Mouse (Mus musculus): Measurements from ENCODE around the gene Pttg1. TPM values are rescaled to one million over a fixed set of nuclear protein-coding genes. Genes with fewer than 3 reads are reported as not detected.

Gene Pttg1
- polyA plus RNA-seq, 1 experiment from 2014 or later = 53.0 TPM

DNA sequence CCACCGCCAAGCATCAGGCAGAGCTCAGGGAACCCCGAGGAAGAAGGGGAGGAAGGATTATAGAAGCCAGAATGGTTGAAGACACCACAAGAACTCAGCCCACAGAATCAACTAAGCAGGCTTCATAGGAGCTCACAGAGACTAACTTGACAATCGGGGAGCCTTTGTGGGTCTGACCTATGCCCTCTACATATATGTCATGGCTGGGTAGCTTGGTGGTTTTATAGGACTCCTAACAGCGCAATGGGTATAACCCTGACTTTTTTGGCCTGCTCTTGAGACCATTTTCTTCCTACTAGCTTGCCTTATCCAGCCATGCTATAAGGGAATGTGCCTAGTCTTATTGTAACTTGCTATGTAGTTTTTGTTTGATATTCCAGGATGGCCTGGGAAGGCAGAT, 29.8 kb downstream of the Pttg1 start:
- H3K4me3 ChIP-seq (replicated peaks; ENCODE audit: low read length) = no peak overlapping the region
- no peak overlapping the region for H3K27ac ChIP-seq
- no peaks in the 10 kb centered on the region for H3K4me1 ChIP-seq (replicated peaks; ENCODE audit: control insufficient read depth, insufficient read depth, low read length)
- no peak overlapping the region for H3K4me2 ChIP-seq (replicated peaks)
- H3K36me3 ChIP-seq (replicated peaks; ENCODE audit: control insufficient read depth, insufficient read depth) = no peaks in the 10 kb centered on the region
- ATAC-seq (ENCODE audit: low FRiP score) (no peak), DNase-seq (ENCODE audit: low spot score) (no peak)
- no peak overlapping the region for H3K9ac ChIP-seq
- no peaks in the 10 kb centered on the region for H3K27me3 ChIP-seq (ENCODE audit: control insufficient read depth, insufficient read depth, low read length)
- H3K9me3 ChIP-seq (ENCODE audit: control insufficient read depth, low read length) = no peaks in the 10 kb centered on the region
- 91% methylated on average over 4 of the region's 4 CpGs for WGBS

DNA sequence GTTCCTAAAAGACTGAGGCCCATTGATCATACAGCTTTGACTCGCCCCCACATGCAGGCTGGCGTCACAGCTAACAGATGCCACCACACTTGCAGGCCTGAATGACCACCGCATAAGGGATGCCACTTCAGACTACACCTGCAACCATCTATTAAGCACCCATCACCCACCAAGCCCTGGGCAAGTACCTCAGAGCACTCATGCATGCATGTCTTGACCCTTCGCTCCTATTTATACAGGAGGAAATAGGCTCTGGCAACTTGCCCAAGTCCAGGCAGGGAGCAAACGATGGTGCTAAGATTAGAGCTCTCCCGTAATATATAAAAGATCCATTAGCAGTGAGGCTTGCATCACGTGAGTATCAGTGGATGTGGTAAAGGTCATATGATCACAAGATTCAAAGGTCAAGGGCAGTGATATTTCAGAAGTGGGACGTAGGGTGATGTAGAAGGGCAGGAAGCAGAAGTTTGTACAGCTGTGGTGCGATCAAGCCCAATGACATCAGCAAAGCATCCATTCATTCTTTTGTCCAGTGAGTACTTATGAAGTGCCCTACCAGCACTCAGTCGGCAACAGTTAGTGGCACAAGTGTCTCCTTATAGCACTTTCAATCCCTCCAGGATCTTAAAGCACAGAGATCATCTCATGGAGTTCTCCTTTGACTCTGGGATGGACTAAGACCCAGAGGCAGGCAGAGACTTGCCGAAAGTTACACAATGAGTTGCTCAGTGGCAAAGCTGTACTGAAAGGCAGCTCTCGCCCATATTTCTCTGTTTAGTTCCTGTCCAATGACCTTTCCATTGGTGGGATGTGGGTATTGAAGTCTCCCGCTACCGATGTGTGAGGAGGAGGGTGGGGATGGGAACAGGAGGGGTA, 30.7 kb downstream of the Pttg1 start:
- H3K9me3 ChIP-seq (ENCODE audit: control insufficient read depth, low read length) = no peaks in the 10 kb centered on the region
- no peaks in the 10 kb centered on the region for H3K4me1 ChIP-seq (replicated peaks; ENCODE audit: control insufficient read depth, insufficient read depth, low read length)

DNA sequence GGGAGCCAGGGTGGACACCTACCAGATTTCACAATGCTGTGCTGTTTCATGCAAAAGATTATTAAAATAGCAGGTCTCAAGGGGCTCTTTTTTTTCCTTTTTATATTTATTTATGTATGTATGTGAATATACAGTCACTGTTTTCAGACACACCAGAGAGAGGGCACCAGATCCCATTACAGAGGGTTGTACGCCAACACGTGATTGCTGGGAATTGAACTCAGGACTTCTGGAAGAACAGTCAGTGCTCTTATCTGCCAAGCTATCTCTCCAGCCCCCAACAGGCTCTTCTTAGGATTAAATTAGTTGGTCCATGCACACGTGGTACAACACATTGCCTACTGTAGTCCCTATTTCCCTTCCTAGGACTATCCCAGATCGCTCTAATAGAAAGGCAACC, 32.7 kb downstream of the Pttg1 start:
- WGBS = 93% methylated on average over 4 of the region's 4 CpGs

More for the DNA sequence above, 30.7 kb downstream of the Pttg1 start:
- H3K36me3 ChIP-seq (replicated peaks; ENCODE audit: control insufficient read depth, insufficient read depth) = no peaks in the 10 kb centered on the region
- no peak overlapping the region for H3K9ac ChIP-seq
- WGBS = 82% methylated on average over 14 of the region's 14 CpGs
- no peak overlapping the region for H3K4me3 ChIP-seq (replicated peaks; ENCODE audit: low read length)
- no peaks in the 10 kb centered on the region for H3K27me3 ChIP-seq (ENCODE audit: control insufficient read depth, insufficient read depth, low read length)
- no peak overlapping the region for H3K27ac ChIP-seq
- DNase-seq (ENCODE audit: low spot score) = no peak
- no peak for ATAC-seq (ENCODE audit: low FRiP score)
- no peak overlapping the region for H3K4me2 ChIP-seq (replicated peaks)

DNA sequence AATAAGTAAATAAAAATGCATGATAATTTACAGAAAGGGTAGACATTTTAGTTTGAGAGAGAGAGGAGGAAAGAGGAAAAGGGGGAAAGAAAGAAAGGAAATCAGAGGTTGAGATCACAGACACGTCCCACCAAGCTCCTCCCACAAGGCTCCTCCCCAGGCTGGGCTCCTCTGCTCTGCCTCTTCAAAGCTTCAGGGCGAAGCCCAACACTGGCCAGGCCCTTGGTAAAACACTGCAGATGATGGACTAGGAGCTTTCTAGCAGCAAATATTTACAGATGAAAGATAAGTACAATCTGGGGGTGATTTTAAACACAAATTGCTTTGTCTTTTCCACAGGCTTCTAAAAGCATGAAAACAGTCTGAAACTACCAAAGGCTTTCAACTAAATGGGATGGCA, 33.3 kb downstream of the Pttg1 start:
- Histone ChIP-seq H3K4me3 (replicated peaks; ENCODE audit: low read length) (no peak overlapping the region), H3K9me3 (ENCODE audit: control insufficient read depth, low read length) (no peaks in the 10 kb centered on the region), H3K4me1 (replicated peaks; ENCODE audit: control insufficient read depth, insufficient read depth, low read length) (no peaks in the 10 kb centered on the region), H3K27me3 (ENCODE audit: control insufficient read depth, insufficient read depth, low read length) (no peaks in the 10 kb centered on the region), H3K36me3 (replicated peaks; ENCODE audit: control insufficient read depth, insufficient read depth) (no peaks in the 10 kb centered on the region), H3K9ac (no peak overlapping the region), H3K27ac (no peak overlapping the region), H3K4me2 (replicated peaks) (no peak overlapping the region)
- 51% methylated on average over 2 of the region's 2 CpGs for WGBS
- no peak for DNase-seq (ENCODE audit: low spot score)
- ATAC-seq (ENCODE audit: low FRiP score) = no peak

More for the DNA sequence above, 32.7 kb downstream of the Pttg1 start:
- Histone ChIP-seq H3K36me3 (replicated peaks; ENCODE audit: control insufficient read depth, insufficient read depth) (no peaks in the 10 kb centered on the region), H3K4me2 (replicated peaks) (no peak overlapping the region), H3K27ac (no peak overlapping the region), H3K9me3 (ENCODE audit: control insufficient read depth, low read length) (no peaks in the 10 kb centered on the region), H3K4me1 (replicated peaks; ENCODE audit: control insufficient read depth, insufficient read depth, low read length) (no peaks in the 10 kb centered on the region), H3K9ac (no peak overlapping the region), H3K4me3 (replicated peaks; ENCODE audit: low read length) (no peak overlapping the region), H3K27me3 (ENCODE audit: control insufficient read depth, insufficient read depth, low read length) (no peaks in the 10 kb centered on the region)
- ATAC-seq (ENCODE audit: low FRiP score) (no peak), DNase-seq (ENCODE audit: low spot score) (no peak)

DNA sequence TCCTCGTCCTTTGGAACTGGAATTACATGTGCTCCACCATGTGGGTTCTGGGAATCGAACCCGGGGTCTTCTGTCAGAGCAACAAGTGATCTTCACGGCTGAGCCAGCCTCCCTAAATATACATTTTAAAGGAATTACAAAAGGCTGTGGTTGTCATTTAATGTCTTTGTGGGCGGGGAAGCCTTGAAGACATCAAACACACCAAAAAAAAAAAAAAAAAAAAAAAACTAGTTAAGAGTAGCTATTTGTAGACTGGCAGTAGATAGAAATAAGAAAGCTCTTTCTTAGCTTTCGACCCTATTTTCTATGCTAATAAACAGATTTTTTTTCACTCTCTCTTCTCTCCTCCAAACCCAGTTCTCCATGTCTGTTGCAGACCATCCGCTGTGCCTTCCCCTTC, 36.9 kb downstream of the Pttg1 start:
- Histone ChIP-seq H3K27ac (no peak overlapping the region), H3K4me2 (replicated peaks) (no peak overlapping the region), H3K27me3 (ENCODE audit: control insufficient read depth, insufficient read depth, low read length) (no peaks in the 10 kb centered on the region), H3K36me3 (replicated peaks; ENCODE audit: control insufficient read depth, insufficient read depth) (no peaks in the 10 kb centered on the region), H3K4me3 (replicated peaks; ENCODE audit: low read length) (no peak overlapping the region), H3K4me1 (replicated peaks; ENCODE audit: control insufficient read depth, insufficient read depth, low read length) (peaks cover 10% of the 10 kb centered on the region; the same call in 1 of the 2 replicates), H3K9me3 (ENCODE audit: control insufficient read depth, low read length) (no peaks in the 10 kb centered on the region), H3K9ac (no peak overlapping the region)
- ATAC-seq (ENCODE audit: low FRiP score) (no peak), DNase-seq (ENCODE audit: low spot score) (no peak)
- 90% methylated on average over 7 of the region's 7 CpGs for WGBS

DNA sequence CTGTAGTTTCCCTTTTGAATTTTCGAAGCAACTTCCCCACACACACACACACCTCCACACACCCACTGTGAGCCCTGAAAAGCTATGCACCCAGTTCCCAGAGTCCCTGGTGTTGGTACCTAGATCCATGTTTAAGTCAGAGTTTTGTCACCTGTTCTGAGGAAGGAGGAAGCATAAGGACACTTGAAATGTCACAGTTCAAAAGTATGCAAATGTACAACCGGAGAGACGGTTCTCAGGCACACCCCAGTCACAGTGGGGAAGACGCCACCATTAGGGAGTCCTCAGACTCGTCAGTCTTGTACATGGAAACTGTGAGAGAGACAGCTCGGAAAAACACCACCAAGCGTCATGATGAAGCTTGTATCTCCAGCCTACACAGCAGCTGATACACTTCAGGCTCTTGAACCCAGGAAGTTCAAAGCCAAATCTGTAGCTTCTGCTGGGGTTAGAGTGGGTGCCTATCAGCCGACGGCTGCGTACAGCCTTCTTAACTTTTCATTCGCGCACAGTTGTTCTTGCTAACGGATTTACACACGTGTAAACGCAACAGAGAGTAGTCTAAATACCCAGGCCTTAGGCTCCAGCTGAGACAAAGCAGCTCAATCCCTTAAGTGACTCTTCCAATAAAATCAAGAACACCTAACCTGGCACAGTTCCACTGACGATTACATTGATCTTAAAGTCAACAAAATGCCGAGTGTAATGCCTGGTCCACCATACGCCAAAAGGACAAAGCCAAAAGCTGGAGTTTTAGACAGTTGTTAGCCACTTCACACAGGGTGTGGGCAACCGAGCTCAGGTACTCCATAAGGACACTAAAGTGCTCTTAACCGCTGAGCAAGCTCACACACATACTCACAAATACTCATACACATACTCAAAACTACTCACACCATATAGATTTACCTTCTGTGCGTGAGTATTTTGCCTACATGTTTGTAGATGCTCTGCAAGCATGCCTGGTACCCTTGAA, 37.6 kb downstream of the Pttg1 start:
- Histone ChIP-seq H3K27me3 (ENCODE audit: control insufficient read depth, insufficient read depth, low read length) (no peaks in the 10 kb centered on the region), H3K4me3 (replicated peaks; ENCODE audit: low read length) (no peak overlapping the region), H3K4me1 (replicated peaks; ENCODE audit: control insufficient read depth, insufficient read depth, low read length) (peaks cover 10% of the 10 kb centered on the region; the same call in 1 of the 2 replicates), H3K9me3 (ENCODE audit: control insufficient read depth, low read length) (no peaks in the 10 kb centered on the region), H3K36me3 (replicated peaks; ENCODE audit: control insufficient read depth, insufficient read depth) (no peaks in the 10 kb centered on the region), H3K27ac (no peak overlapping the region), H3K9ac (no peak overlapping the region), H3K4me2 (replicated peaks) (no peak overlapping the region)
- 87% methylated on average over 21 of the region's 21 CpGs for WGBS
- ATAC-seq (ENCODE audit: low FRiP score) (no peak), DNase-seq (ENCODE audit: low spot score) (no peak)

DNA sequence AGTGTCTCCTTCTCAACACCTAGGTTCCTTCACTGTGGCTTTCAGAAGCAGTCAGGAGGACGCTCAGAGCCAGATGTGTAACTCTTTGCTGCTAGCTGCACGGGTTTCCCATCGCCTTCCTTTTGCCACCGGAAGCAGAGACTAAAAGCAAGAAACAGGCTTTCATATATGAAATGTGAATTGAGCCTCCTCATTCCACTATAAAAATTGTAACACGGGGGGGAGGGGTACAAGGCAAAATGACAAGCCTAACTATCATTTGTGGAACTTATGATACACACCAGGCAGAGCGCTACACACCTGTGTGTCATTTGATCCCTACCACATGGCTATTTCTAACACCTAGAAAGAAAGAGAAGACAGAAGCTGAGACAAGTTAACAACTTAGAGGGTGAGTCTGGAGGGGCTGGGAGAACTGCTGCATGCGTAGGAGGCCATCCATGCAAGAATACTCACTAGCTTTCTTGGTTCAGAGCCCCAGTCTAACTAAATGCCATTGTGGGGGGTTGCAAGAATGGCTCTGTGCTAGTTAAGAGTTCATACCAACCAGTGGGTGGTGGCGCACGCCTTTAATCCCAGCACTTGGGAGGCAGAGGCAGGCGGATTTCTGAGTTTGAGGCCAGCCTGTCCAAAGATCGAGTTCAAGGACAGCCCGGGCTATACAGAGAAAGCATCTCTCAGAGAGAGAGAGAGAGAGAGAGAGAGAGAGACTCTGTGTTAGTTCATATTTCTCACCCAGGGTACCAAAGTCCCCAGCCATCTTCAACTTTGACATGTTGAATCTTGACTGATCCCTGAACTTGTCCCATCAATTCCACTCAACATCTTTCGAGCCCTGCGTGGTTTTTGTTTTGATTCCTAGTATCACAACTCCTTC, 38.8 kb downstream of the Pttg1 start:
- Histone ChIP-seq H3K27me3 (ENCODE audit: control insufficient read depth, insufficient read depth, low read length) (no peaks in the 10 kb centered on the region), H3K9me3 (ENCODE audit: control insufficient read depth, low read length) (no peaks in the 10 kb centered on the region), H3K4me1 (replicated peaks; ENCODE audit: control insufficient read depth, insufficient read depth, low read length) (peaks cover 10% of the 10 kb centered on the region; the same call in 1 of the 2 replicates), H3K36me3 (replicated peaks; ENCODE audit: control insufficient read depth, insufficient read depth) (no peaks in the 10 kb centered on the region), H3K4me2 (replicated peaks) (no peak overlapping the region), H3K9ac (no peak overlapping the region), H3K4me3 (replicated peaks; ENCODE audit: low read length) (no peak overlapping the region), H3K27ac (no peak overlapping the region)
- DNase-seq (ENCODE audit: low spot score) = no peak
- no peak for ATAC-seq (ENCODE audit: low FRiP score)
- WGBS = 94% methylated on average over 14 of the region's 14 CpGs

DNA sequence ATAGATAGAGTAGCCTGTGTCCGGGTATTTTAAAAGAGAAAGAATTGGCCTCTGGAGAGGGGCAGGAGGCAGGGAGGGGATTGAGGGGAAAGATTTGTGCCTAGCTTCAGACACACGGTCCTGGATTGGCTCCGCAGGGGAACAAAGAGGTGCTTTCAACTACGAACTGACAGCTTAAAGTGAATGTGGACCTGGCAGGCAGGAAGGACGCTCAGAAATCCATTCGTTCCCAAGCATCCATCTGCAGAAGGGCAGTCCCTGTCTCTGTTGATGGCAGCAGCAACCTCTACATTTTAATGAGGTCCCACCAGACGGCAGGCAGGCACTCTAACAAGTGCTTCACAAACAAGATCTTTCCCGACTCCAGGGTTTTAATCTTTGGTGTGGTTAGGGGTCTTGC, 40.3 kb downstream of the Pttg1 start:
- DNase-seq (ENCODE audit: low spot score) (peak; percentile 50), ATAC-seq (ENCODE audit: low FRiP score) (peak; percentile 59)
- H3K9me3 ChIP-seq (ENCODE audit: control insufficient read depth, low read length) = no peaks in the 10 kb centered on the region
- H3K27me3 ChIP-seq (ENCODE audit: control insufficient read depth, insufficient read depth, low read length) = no peaks in the 10 kb centered on the region
- H3K36me3 ChIP-seq (replicated peaks; ENCODE audit: control insufficient read depth, insufficient read depth) = no peaks in the 10 kb centered on the region
- peak overlapping the region; percentile 39; the same call in 1 of the 2 replicates for H3K27ac ChIP-seq
- H3K9ac ChIP-seq = peak overlapping the region; percentile 52; the same call in 1 of the 2 replicates
- 1% methylated on average over 8 of the region's 8 CpGs for WGBS
- H3K4me1 ChIP-seq (replicated peaks; ENCODE audit: control insufficient read depth, insufficient read depth, low read length) = peaks cover 10% of the 10 kb centered on the region; the same call in 1 of the 2 replicates
- H3K4me3 ChIP-seq (replicated peaks; ENCODE audit: low read length) = peak overlapping the region; percentile 27
- H3K4me2 ChIP-seq (replicated peaks) = peak overlapping the region; percentile 54

All from hindbrain, embryonic 14.5 days (tissue).